Mouse (Mus musculus): ENCODE measurements at regions not wholly inside any gene's neighbourhood (a gene's known extent, or its start where the extent isn't known, plus 50 kb on each side); places are given as distances from the start of the nearest gene placed in this dataset.

DNA sequence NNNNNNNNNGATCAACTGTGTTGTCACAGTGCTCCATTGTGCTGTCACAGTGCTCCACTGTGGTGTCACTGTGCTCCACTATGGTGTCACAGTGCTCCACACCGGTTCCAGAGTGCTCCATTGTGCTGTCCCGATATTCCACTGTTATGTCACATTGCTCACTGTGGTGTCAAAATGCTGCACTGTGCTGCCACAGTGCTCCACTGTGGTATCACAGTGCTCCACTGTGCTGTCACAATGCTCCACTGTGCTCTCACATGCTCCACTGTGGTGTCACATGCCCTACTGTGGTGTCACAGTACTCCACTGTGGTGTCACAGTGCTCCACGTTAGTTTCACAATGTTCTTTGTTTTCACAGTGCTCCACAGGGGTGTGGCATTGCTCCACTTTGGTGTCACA, 359.3 kb upstream of the Olfr161 start:
- no peaks in the 10 kb centered on the region for H3K27me3 ChIP-seq
- H3K9ac ChIP-seq, result no peak overlapping the region
- no peaks in the 10 kb centered on the region for H3K4me1 ChIP-seq
- no peak overlapping the region for H3K4me2 ChIP-seq
- peak; percentile 41; the same call in 1 of the 2 replicates for ATAC-seq (ENCODE audit: insufficient number of reproducible peaks, insufficient read depth, low FRiP score, low TSS enrichment, low read depth)
- WGBS, result 68% methylated on average over 3 of the region's 3 CpGs
- H3K27ac ChIP-seq, result no peak overlapping the region
- no peaks in the 10 kb centered on the region for H3K36me3 ChIP-seq
- no peak overlapping the region for H3K4me3 ChIP-seq
- H3K9me3 ChIP-seq, result peaks cover 52% of the 10 kb centered on the region

DNA sequence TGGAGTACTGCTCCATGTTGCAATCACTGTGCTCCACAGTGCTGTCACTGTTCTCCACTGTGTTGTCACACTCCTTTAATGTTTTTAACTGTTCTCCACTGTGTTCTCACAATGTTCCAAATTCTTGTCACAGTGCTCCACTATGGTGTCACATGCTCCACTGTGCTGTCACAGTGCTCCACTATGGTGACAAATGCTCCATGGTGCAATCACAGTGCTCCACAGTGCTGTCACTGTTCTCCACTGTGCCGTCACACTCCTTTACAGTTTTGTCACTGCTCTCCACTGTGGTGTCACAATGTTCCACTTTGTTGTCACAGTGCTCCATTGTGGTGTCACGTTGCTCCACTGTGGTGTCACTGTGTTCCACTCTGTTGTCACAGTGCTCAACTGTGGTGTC, 358.2 kb upstream of the Olfr161 start:
- Histone ChIP-seq H3K36me3 (no peaks in the 10 kb centered on the region), H3K9me3 (peaks cover 57% of the 10 kb centered on the region), H3K4me2 (no peak overlapping the region), H3K4me1 (no peaks in the 10 kb centered on the region), H3K27me3 (no peaks in the 10 kb centered on the region), H3K9ac (no peak overlapping the region), H3K27ac (no peak overlapping the region), H3K4me3 (no peak overlapping the region)
- 40% methylated on average over 2 of the region's 2 CpGs for WGBS
- no peak for ATAC-seq (ENCODE audit: insufficient number of reproducible peaks, insufficient read depth, low FRiP score, low TSS enrichment, low read depth)

DNA sequence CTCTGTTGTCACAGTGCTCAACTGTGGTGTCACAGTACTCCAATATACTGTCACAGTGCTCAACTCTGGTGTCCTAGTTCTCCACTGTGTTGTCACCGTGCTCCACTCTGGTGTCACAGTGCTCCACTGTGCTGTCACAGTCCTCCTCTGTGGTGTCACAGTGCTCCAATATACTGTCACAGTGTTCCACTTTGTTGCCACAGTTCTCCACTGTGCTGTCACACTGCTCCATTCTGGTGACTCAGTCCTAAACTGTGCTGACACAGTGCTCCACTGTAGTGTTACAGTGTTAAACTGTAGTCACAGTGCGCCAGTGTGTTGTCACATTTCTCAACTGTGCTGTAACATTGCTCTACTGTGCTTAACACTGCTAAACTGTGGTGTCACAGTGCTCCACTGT, 356.8 kb upstream of the Olfr161 start:
- H3K4me2 ChIP-seq, result no peak overlapping the region
- H3K9ac ChIP-seq, result no peak overlapping the region
- 57% methylated on average over 2 of the region's 2 CpGs for WGBS
- no peak overlapping the region for H3K27ac ChIP-seq
- ATAC-seq (ENCODE audit: insufficient number of reproducible peaks, insufficient read depth, low FRiP score, low TSS enrichment, low read depth), result peak; percentile 27; the same call in 1 of the 2 replicates
- H3K9me3 ChIP-seq, result peaks cover 70% of the 10 kb centered on the region
- H3K27me3 ChIP-seq, result no peaks in the 10 kb centered on the region
- no peaks in the 10 kb centered on the region for H3K36me3 ChIP-seq
- H3K4me1 ChIP-seq, result no peaks in the 10 kb centered on the region
- H3K4me3 ChIP-seq, result no peak overlapping the region

DNA sequence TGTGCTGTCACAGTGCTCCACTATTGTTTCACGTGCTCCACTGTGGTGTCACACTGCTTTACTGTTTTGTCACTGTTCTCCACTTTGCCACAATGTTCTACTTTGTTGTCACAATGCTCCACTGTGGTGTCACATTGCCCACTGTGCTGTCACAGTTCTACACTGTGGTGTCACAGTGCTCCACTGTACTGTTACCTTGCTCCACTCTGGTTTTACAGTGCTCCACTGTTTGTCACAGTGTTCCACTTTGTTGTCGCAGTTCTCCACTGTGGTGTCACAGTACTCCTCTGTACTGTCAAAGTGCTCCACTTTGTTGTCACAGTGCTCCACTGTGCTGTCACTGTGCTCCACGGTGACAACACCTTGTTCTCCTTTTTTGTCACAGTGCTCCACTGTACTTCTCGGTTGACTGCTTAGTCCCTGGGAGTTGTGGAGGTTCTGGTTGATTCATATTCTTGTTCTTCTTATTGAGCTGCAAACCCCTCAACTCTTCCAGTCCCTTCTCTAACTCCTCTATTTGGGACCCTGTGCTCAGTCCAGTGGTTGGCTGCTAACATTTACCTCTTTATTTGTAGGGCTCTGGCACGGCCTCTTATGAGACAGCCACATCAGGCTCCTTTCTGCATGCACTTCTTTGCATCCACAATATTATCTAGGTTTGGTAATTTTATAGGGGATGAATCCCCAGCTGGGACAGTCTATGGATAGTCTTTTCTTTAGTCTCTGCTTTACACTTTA, 349.7 kb upstream of the Olfr161 start:
- WGBS, result 67% methylated on average over 5 of the region's 5 CpGs
- no peaks in the 10 kb centered on the region for H3K36me3 ChIP-seq
- no peak overlapping the region for H3K4me3 ChIP-seq
- H3K9ac ChIP-seq, result no peak overlapping the region
- H3K9me3 ChIP-seq, result peaks cover 67% of the 10 kb centered on the region
- no peaks in the 10 kb centered on the region for H3K27me3 ChIP-seq
- no peak overlapping the region for H3K27ac ChIP-seq
- peak; percentile 27; the same call in 1 of the 2 replicates for ATAC-seq (ENCODE audit: insufficient number of reproducible peaks, insufficient read depth, low FRiP score, low TSS enrichment, low read depth)
- H3K4me2 ChIP-seq, result no peak overlapping the region
- H3K4me1 ChIP-seq, result no peaks in the 10 kb centered on the region

DNA sequence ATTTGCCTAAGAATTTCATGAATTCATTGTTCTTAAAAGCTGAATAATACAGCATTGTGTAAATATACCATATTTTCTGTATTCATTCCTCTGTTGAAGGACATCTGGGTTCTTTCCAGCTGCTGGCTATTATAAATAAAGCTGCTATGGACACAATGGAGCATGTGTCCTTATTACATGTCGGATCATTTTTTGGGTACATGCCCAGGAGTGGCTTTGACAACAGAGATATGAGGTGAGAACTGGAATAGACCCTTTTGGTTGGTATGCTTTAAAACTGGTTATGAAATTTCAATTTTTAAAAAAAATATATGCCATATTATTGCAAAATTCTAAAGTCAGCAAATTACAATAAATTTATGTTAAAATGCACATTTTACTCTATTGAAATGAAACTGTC, 348.9 kb upstream of the Olfr161 start:
- no peaks in the 10 kb centered on the region for H3K4me1 ChIP-seq
- no peak overlapping the region for H3K4me3 ChIP-seq
- no peak overlapping the region for H3K4me2 ChIP-seq
- WGBS, result 58% methylated on average over 1 of the region's 1 CpGs
- H3K27ac ChIP-seq, result no peak overlapping the region
- H3K36me3 ChIP-seq, result no peaks in the 10 kb centered on the region
- peaks cover 64% of the 10 kb centered on the region for H3K9me3 ChIP-seq
- H3K27me3 ChIP-seq, result no peaks in the 10 kb centered on the region
- ATAC-seq (ENCODE audit: insufficient number of reproducible peaks, insufficient read depth, low FRiP score, low TSS enrichment, low read depth), result no peak
- H3K9ac ChIP-seq, result no peak overlapping the region

DNA sequence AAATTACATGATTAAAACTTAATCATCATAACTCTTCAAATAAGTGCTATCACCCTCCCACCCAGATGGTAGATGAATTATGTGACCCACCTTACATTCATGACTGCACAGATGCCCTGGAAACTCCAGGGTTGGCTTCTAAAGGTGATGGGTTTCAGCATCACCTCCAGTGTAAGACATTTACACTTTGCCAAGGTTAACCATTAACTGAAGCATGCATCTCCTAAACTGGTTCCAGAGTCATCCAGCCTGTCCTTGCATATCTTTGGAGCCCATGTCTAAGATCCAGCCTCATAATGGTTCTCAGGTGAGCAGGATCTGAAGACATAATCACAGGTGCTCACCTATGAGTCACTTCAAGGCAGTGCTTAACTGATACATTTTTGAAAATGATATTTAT, 344.4 kb upstream of the Olfr161 start:
- no peak overlapping the region for H3K4me2 ChIP-seq
- H3K4me3 ChIP-seq, result no peak overlapping the region
- ATAC-seq (ENCODE audit: insufficient number of reproducible peaks, insufficient read depth, low FRiP score, low TSS enrichment, low read depth), result 0 out of 2 replicates have a peak, but pooled peaks have one; percentile 28
- no peaks in the 10 kb centered on the region for H3K36me3 ChIP-seq
- H3K4me1 ChIP-seq, result no peaks in the 10 kb centered on the region
- no peak overlapping the region for H3K9ac ChIP-seq
- H3K9me3 ChIP-seq, result peaks cover 33% of the 10 kb centered on the region
- H3K27me3 ChIP-seq, result no peaks in the 10 kb centered on the region
- H3K27ac ChIP-seq, result no peak overlapping the region

DNA sequence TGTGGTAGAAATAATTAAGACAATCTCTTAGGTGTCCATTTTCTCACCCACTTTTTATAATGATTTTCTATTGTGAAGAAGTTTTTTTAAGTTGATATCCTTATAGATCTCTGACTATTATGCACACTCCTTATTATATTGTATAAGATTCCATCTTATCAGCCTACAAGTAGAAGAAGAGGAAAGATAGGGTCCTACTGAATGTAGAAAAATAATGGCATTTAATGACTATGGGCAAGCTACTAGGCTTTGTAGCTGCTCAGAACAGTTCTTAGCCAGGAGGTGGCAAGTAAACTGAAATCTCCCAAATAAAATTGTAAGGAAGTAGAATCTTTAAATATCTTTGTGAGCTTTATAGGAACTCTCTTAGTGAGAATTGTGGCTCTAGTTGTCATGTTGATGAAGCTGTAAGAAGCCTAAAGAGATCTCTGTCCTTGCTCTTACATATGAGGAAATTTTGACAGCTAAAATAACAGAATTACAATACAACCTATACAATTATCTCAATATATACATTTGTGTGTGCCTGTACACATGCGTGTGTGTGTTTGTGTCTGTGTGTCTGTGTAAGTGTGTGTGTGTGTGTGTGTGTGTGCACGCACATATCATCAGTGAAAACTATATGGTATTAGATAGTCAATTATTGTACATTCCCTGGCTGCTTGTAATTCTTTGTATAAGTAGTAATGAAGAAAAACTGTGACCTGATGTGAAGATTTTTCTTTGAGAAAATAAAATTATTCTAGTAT, 343.7 kb upstream of the Olfr161 start:
- Histone ChIP-seq H3K9ac (no peak overlapping the region), H3K9me3 (peaks cover 28% of the 10 kb centered on the region), H3K4me2 (no peak overlapping the region), H3K4me3 (no peak overlapping the region), H3K4me1 (no peaks in the 10 kb centered on the region), H3K27me3 (no peaks in the 10 kb centered on the region), H3K27ac (no peak overlapping the region), H3K36me3 (no peaks in the 10 kb centered on the region)
- no peak; the same call in 1 of the 2 replicates for ATAC-seq (ENCODE audit: insufficient number of reproducible peaks, insufficient read depth, low FRiP score, low TSS enrichment, low read depth)
- 41% methylated on average over 2 of the region's 2 CpGs for WGBS

DNA sequence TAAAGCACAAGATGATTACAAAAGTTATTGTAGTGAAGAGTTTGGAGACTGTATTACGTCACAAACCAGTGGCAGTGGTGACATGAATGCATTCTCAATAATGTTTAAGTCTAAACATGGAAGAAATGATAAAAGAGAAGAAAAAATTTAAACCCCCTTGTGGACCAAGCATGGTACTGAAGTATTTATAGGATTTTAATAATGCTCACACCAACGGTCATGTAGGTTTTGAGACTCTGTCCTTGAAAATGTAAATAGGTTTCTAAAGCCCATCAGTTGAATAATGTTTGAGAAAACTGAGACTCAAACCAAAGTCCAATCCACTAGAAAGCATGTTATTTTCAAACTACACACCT, 343.1 kb upstream of the Olfr161 start:
- H3K4me3 ChIP-seq, result no peak overlapping the region
- no peak overlapping the region for H3K4me2 ChIP-seq
- H3K27ac ChIP-seq, result no peak overlapping the region
- ATAC-seq (ENCODE audit: insufficient number of reproducible peaks, insufficient read depth, low FRiP score, low TSS enrichment, low read depth), result no peak
- H3K27me3 ChIP-seq, result no peaks in the 10 kb centered on the region
- no peaks in the 10 kb centered on the region for H3K4me1 ChIP-seq
- H3K9ac ChIP-seq, result no peak overlapping the region
- H3K36me3 ChIP-seq, result no peaks in the 10 kb centered on the region
- 49% methylated on average over 2 of the region's 2 CpGs for WGBS
- H3K9me3 ChIP-seq, result peaks cover 28% of the 10 kb centered on the region

DNA sequence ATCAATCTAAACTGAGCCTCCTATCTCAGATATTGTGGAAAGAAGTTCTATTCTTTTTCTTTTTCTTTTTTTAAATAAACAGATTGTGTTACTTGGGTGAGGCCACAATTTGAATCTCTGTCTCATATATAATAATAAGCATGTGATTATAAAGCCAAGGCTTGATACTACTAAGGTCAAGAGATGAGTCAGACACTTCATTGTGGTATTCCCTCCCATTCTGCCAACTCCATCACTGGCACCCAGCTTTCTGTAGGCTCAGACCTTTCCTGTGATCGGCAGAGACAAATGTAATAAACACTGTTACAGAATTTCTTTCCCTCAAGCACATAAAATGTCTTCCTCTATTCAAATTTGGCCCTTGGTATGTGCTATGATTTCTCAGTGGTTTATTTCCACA, 337.0 kb upstream of the Olfr161 start:
- WGBS, result 32% methylated on average over 1 of the region's 1 CpGs
- H3K36me3 ChIP-seq, result no peaks in the 10 kb centered on the region
- no peak overlapping the region for H3K4me2 ChIP-seq
- no peak overlapping the region for H3K27ac ChIP-seq
- no peak overlapping the region for H3K9ac ChIP-seq
- peaks cover 28% of the 10 kb centered on the region for H3K9me3 ChIP-seq
- no peak for ATAC-seq (ENCODE audit: insufficient number of reproducible peaks, insufficient read depth, low FRiP score, low TSS enrichment, low read depth)
- no peaks in the 10 kb centered on the region for H3K4me1 ChIP-seq
- no peaks in the 10 kb centered on the region for H3K27me3 ChIP-seq
- no peak overlapping the region for H3K4me3 ChIP-seq

DNA sequence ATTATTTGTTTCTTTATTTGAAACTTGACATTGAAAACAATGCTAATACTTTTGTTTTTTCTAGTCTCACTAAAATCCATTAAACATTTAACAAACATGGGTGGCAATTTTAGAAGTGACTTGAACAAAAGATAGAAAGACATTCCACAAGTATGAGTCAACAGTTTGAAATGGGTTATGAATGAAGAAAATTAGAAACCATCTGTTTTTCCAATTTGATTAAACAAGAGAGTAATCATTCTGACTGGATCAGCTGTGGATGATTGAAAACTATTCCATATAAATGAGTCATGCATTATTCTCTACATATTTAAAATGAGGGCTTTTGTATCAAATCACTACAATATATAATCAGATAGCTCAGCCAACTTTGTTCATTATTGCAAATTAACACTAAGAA, 334.8 kb upstream of the Olfr161 start:
- H3K27me3 ChIP-seq, result no peaks in the 10 kb centered on the region
- no peaks in the 10 kb centered on the region for H3K36me3 ChIP-seq
- no peak for ATAC-seq (ENCODE audit: insufficient number of reproducible peaks, insufficient read depth, low FRiP score, low TSS enrichment, low read depth)
- no peak overlapping the region for H3K4me2 ChIP-seq
- no peaks in the 10 kb centered on the region for H3K4me1 ChIP-seq
- no peak overlapping the region for H3K4me3 ChIP-seq
- peaks cover 39% of the 10 kb centered on the region for H3K9me3 ChIP-seq
- no peak overlapping the region for H3K9ac ChIP-seq
- H3K27ac ChIP-seq, result no peak overlapping the region

DNA sequence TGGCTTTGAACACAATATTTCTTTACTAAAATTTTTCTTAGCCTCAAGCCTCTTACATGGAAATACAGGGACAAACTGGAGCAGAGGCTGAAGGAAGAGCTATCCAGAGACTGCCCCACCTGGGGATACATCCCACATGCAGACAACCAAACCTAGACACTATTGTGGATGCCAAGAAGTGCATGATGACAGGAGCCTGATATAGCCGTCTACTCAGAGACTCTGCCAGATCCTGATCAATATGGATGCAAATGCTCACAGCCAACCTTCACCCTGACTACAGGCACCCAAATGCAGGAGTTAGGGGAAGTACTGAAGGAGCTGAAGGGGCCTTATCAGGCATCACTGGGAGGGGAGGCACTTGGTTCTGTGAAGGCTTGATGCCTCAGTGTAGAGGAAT, 325.5 kb upstream of the Olfr161 start:
- Histone ChIP-seq H3K27me3 (no peaks in the 10 kb centered on the region), H3K4me2 (no peak overlapping the region), H3K27ac (no peak overlapping the region), H3K4me3 (no peak overlapping the region), H3K4me1 (no peaks in the 10 kb centered on the region), H3K9ac (no peak overlapping the region), H3K36me3 (no peaks in the 10 kb centered on the region), H3K9me3 (peaks cover 40% of the 10 kb centered on the region)
- 81% methylated on average over 1 of the region's 1 CpGs for WGBS
- ATAC-seq (ENCODE audit: insufficient number of reproducible peaks, insufficient read depth, low FRiP score, low TSS enrichment, low read depth), result no peak; the same call in 1 of the 2 replicates

DNA sequence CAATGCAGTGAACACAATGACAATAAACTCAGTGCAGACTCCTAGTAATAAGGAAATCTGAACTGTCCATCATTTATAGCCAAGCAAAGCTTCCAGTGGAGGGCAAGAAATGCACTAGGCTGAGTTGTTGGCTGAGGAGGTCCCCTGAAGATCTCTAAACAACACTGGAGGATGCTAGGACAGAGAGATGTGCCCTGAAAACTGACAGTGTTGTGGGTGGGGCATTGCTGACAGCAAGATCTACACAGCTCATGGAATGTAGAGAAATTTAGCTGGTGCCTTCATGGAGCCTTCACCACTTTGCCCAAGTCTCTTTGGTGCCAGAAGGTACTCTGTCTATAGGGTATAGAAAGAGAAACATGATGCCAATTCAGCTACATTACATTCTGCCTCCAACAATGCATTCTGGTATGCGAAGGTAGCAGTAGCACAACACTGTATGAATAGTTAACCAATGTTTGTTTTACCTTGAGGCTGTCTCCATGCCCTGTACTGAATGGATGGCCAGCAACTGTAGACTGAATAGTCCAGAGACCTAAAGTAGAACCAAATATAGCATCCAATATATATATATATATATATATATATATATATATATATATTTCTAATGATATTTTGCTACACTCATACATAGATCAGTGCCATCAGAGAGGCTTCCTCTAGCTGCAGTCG, 318.9 kb upstream of the Olfr161 start:
- ATAC-seq (ENCODE audit: insufficient number of reproducible peaks, insufficient read depth, low FRiP score, low TSS enrichment, low read depth), result no peak
- no peak overlapping the region for H3K4me2 ChIP-seq
- H3K4me3 ChIP-seq, result no peak overlapping the region
- H3K27ac ChIP-seq, result no peak overlapping the region
- no peaks in the 10 kb centered on the region for H3K36me3 ChIP-seq
- WGBS, result 56% methylated on average over 2 of the region's 2 CpGs
- peaks cover 46% of the 10 kb centered on the region for H3K9me3 ChIP-seq
- no peak overlapping the region for H3K9ac ChIP-seq
- H3K4me1 ChIP-seq, result no peaks in the 10 kb centered on the region
- no peaks in the 10 kb centered on the region for H3K27me3 ChIP-seq
